Mouse (Mus musculus) telencephalon, adult 2 months (tissue): Measurements from ENCODE around the gene Mrps23.

Experiments
- DNase-seq: peaks from one replicate; pipeline ENCODE4 v3.0.0-alpha.2; 2011; ENCODE audit warnings: low read depth, low spot score

Gene Mrps23

GRCm38 (mm10) chr11:88248636-88249035, 44.4 kb downstream of the Mrps23 start:
- no peak for DNase-seq

DNA sequence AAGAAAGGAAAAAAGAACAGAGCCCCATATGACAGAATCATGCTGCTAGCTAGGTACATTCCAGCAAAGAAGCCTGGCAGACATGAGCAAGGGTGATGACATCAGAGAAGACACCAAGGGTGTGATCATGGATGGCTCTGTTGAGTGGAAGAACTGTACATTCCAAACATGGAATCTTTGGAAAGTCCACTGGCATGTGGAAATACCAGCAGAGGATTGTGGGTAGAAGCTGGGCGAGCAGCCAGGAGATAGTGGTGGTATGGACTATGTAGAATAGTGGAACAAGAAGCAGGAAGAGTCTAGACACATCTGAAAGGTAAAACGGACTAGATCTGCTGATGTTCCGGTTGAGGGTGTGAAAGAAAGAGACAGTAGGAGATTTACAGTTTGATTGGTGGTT, 46.4 kb downstream of the Mrps23 start:
- DNase-seq, result no peak

DNA sequence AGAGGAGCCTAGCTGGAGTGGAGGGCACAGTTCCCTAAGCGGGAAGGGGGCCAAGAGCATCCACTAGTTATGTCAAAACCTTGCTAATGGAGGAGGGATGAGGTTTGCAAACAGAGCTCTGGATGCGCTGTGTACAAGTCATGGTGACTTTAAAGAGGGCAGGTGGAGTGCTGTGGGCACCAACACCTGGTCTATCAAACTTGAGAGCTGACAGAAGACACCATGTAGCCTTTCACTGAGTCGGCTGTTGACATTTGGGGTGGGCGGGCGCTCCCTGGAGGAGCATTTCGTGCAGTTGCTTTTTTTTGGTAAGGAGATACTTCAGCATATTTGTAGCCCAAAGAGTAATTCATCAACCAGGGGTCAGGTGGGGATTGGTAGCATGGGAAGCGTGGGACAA, 47.1 kb downstream of the Mrps23 start:
- no peak for DNase-seq

DNA sequence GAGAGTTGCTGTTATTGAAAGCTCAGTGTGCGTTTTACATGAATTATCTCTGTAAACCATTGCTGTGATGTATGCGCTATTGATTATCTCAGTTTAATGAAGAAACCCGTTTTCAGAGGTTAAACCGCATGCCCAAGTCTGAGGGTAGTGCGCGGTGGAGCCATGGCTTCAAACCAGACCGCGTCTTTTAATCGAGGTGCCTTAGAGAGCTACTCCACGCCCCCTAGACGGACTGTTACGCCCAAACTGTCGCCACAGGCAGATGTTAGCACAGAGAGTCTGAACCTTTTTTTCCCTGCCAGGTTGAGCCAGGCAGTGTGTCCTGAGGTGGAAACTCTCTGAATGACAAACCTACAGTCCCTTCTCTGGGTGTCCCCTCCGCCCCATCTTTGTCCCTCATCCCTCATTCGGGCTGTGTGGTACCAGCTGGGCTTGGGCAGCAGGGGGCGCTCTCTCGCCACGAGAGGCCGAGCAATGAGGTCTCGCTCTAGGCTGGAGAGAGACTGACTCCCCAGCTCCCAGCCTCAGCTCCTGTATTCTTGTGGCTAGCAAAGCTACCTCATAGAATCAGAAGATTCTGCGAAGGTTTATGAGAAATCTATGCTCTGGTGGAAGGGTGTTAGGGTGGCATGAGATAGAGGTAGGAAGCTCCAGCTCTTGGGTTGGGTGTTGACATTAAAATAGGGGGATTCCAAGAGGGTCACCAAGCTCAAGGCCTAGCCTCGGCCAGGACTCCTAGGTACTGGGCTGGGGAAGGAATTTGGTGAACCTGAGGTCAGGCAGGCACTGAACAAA, 48.0 kb downstream of the Mrps23 start:
- DNase-seq, result no peak

- no peak for DNase-seq
These were observed 48.8 kb downstream of the Mrps23 start for GRCm38 (mm10) chr11:88252767-88253513.

GRCm38 (mm10) chr11:88253514-88254167, 49.5 kb downstream of the Mrps23 start:
- no peak for DNase-seq

DNA sequence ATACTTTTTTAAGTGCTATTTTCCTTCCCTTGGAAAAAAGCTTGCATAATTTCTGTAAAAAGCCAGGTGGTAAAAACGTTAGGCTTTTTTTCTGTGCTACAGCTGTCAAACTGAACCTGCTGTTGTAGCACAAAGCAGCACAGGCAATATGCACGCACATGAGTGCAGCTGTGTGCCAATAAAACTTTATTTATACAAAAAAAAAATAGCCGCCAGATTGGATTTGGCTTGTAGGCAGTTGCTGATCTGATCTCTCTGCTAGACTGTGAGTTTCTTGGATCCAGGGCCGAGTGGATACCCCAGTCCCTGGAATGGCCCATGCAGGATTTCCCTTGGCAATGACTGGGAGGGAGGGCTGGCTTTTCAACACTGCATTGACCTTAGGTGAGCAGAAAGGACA, 53.5 kb downstream of the Mrps23 start:
- no peak for DNase-seq

DNA sequence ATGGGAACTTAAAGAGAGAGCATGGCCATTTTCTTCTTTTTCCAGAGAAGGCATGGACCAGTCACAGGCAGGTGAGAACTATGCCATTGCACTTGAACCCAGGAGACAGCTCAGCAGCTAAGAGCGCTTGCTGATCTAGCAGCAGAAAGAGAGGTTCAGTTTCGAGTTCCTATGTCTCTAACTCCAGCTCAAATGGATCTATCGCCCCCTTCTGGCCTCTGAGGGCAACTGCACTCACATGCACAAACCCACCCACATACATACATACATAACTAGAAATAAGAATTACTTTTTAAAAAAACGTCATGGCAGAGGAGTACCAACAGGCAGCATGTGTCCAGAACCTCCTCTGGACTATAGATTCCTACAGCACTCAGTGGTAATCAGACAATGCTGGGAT, 54.0 kb downstream of the Mrps23 start:
- no peak for DNase-seq

DNA sequence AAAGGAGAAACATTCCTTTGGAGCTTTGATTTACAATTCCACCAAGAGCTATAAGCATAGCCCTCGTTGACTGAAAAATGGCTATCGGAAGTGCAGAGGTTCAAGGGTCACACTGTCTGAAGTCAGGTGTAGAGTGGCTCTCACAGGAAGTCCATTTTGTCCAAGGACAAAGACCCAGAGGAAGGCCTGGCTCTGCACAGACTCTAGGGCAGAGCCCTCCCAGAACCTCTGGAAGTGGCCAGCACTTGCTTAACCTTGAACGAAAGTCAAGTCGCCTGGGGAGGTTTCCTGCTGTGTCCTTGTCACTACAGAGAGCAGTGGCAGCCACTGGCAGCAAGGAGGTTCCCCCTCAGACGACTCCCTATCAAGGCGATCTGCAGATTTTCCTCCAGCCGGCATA, 56.3 kb downstream of the Mrps23 start:
- no peak for DNase-seq
